Mouse (Mus musculus): Measurements from ENCODE around the gene Mad1l1. TPM values are rescaled to one million over a fixed set of nuclear protein-coding genes. Genes with fewer than 3 reads are reported as not detected.

Mad1l1 gene
- polyA plus RNA-seq, 2 experiments, result 31.8 to 38.2 TPM

- Histone ChIP-seq H3K9me3 (ENCODE audit: control insufficient read depth, low read length) (no peaks in the 10 kb centered on the region), H3K4me2 (replicated peaks; ENCODE audit: low read depth, low read length, severe bottlenecking) (no peak overlapping the region), H3K27ac (replicated peaks; ENCODE audit: low read depth, low read length) (no peak overlapping the region), H3K36me3 (ENCODE audit: control insufficient read depth, insufficient read depth, low read length) (0 out of 2 replicates have a peak, but pooled peaks cover 4% of the 10 kb centered on the region), H3K9ac (ENCODE audit: low read depth, low read length, severe bottlenecking) (no peak overlapping the region), H3K27me3 (ENCODE audit: control insufficient read depth, insufficient read depth, low read length) (no peaks in the 10 kb centered on the region), H3K4me1 (ENCODE audit: control insufficient read depth, insufficient read depth, low read length) (peaks cover 14% of the 10 kb centered on the region; the same call in 1 of the 2 replicates), H3K4me3 (replicated peaks; ENCODE audit: low read length) (no peak overlapping the region)
- no peak for TF ChIP-seq POLR2A (IDR thresholded peaks at IDR 0.05; ENCODE audit: borderline replicate concordance, extremely low read depth, insufficient read depth, insufficient read length)
- ATAC-seq (ENCODE audit: low FRiP score, low read depth) (no peak), DNase-seq (ENCODE audit: low spot score) (no peak)
- WGBS, result 44% methylated on average over 3 of the region's 3 CpGs
Observed at GRCm38 (mm10) chr5:140078406-140078805, 242.9 kb downstream of the Mad1l1 start.

GRCm38 (mm10) chr5:140076438-140076837 lies 244.9 kb downstream of the Mad1l1 start:
- 0 out of 2 replicates have a peak, but pooled peaks cover 4% of the 10 kb centered on the region for H3K36me3 ChIP-seq (ENCODE audit: control insufficient read depth, insufficient read depth, low read length)
- H3K4me1 ChIP-seq (ENCODE audit: control insufficient read depth, insufficient read depth, low read length), result peaks cover 8% of the 10 kb centered on the region; the same call in 1 of the 2 replicates
- no peak overlapping the region for H3K27ac ChIP-seq (replicated peaks; ENCODE audit: low read depth, low read length)
- no peak for TF ChIP-seq POLR2A (IDR thresholded peaks at IDR 0.05; ENCODE audit: borderline replicate concordance, extremely low read depth, insufficient read depth, insufficient read length)
- DNase-seq (ENCODE audit: low spot score) (no peak), ATAC-seq (ENCODE audit: low FRiP score, low read depth) (peak; percentile 53; the same call in 1 of the 2 replicates)
- no peak overlapping the region for H3K4me3 ChIP-seq (replicated peaks; ENCODE audit: low read length)
- 82% methylated on average over 2 of the region's 2 CpGs for WGBS
- no peaks in the 10 kb centered on the region for H3K9me3 ChIP-seq (ENCODE audit: control insufficient read depth, low read length)
- no peak overlapping the region for H3K9ac ChIP-seq (ENCODE audit: low read depth, low read length, severe bottlenecking)
- no peak overlapping the region for H3K4me2 ChIP-seq (replicated peaks; ENCODE audit: low read depth, low read length, severe bottlenecking)
- H3K27me3 ChIP-seq (ENCODE audit: control insufficient read depth, insufficient read depth, low read length), result no peaks in the 10 kb centered on the region

GRCm38 (mm10) chr5:140073671-140074116 lies 247.7 kb downstream of the Mad1l1 start:
- peaks cover 8% of the 10 kb centered on the region; the same call in 1 of the 2 replicates for H3K4me1 ChIP-seq (ENCODE audit: control insufficient read depth, insufficient read depth, low read length)
- no peak overlapping the region for H3K9ac ChIP-seq (ENCODE audit: low read depth, low read length, severe bottlenecking)
- no peaks in the 10 kb centered on the region for H3K9me3 ChIP-seq (ENCODE audit: control insufficient read depth, low read length)
- no peak overlapping the region for H3K4me2 ChIP-seq (replicated peaks; ENCODE audit: low read depth, low read length, severe bottlenecking)
- H3K36me3 ChIP-seq (ENCODE audit: control insufficient read depth, insufficient read depth, low read length), result no peaks in the 10 kb centered on the region
- 33% methylated on average over 12 of the region's 12 CpGs for WGBS
- no peak for ATAC-seq (ENCODE audit: low FRiP score, low read depth)
- no peak overlapping the region for H3K4me3 ChIP-seq (replicated peaks; ENCODE audit: low read length)
- no peak for TF ChIP-seq POLR2A (IDR thresholded peaks at IDR 0.05; ENCODE audit: borderline replicate concordance, extremely low read depth, insufficient read depth, insufficient read length)
- no peak for DNase-seq (ENCODE audit: low spot score)
- no peaks in the 10 kb centered on the region for H3K27me3 ChIP-seq (ENCODE audit: control insufficient read depth, insufficient read depth, low read length)
- no peak overlapping the region for H3K27ac ChIP-seq (replicated peaks; ENCODE audit: low read depth, low read length)

- Histone ChIP-seq H3K4me2 (replicated peaks; ENCODE audit: low read depth, low read length, severe bottlenecking) (no peak overlapping the region), H3K27me3 (ENCODE audit: control insufficient read depth, insufficient read depth, low read length) (no peaks in the 10 kb centered on the region), H3K36me3 (ENCODE audit: control insufficient read depth, insufficient read depth, low read length) (no peaks in the 10 kb centered on the region), H3K4me1 (ENCODE audit: control insufficient read depth, insufficient read depth, low read length) (peaks cover 9% of the 10 kb centered on the region; the same call in 1 of the 2 replicates), H3K9ac (ENCODE audit: low read depth, low read length, severe bottlenecking) (no peak overlapping the region), H3K9me3 (ENCODE audit: control insufficient read depth, low read length) (no peaks in the 10 kb centered on the region), H3K27ac (replicated peaks; ENCODE audit: low read depth, low read length) (no peak overlapping the region), H3K4me3 (replicated peaks; ENCODE audit: low read length) (no peak overlapping the region)
- WGBS, result 30% methylated on average over 1 of the region's 1 CpGs
- TF ChIP-seq POLR2A (IDR thresholded peaks at IDR 0.05; ENCODE audit: borderline replicate concordance, extremely low read depth, insufficient read depth, insufficient read length), result no peak
- DNase-seq (ENCODE audit: low spot score) (no peak), ATAC-seq (ENCODE audit: low FRiP score, low read depth) (no peak)
Observed at GRCm38 (mm10) chr5:140073148-140073670, 248.1 kb downstream of the Mad1l1 start.

- DNase-seq (ENCODE audit: low spot score) (no peak), ATAC-seq (ENCODE audit: low FRiP score, low read depth) (no peak)
- TF ChIP-seq POLR2A (IDR thresholded peaks at IDR 0.05; ENCODE audit: borderline replicate concordance, extremely low read depth, insufficient read depth, insufficient read length), result no peak
- Histone ChIP-seq H3K9me3 (ENCODE audit: control insufficient read depth, low read length) (no peaks in the 10 kb centered on the region), H3K4me2 (replicated peaks; ENCODE audit: low read depth, low read length, severe bottlenecking) (no peak overlapping the region), H3K27me3 (ENCODE audit: control insufficient read depth, insufficient read depth, low read length) (no peaks in the 10 kb centered on the region), H3K4me1 (ENCODE audit: control insufficient read depth, insufficient read depth, low read length) (peaks cover 12% of the 10 kb centered on the region; the same call in 1 of the 2 replicates), H3K4me3 (replicated peaks; ENCODE audit: low read length) (no peak overlapping the region), H3K9ac (ENCODE audit: low read depth, low read length, severe bottlenecking) (no peak overlapping the region), H3K36me3 (ENCODE audit: control insufficient read depth, insufficient read depth, low read length) (peaks cover 13% of the 10 kb centered on the region), H3K27ac (replicated peaks; ENCODE audit: low read depth, low read length) (no peak overlapping the region)
- 82% methylated on average over 5 of the region's 5 CpGs for WGBS
Observed at GRCm38 (mm10) chr5:140068506-140068905, 252.8 kb downstream of the Mad1l1 start.
